Mouse (Mus musculus) urinary bladder, postnatal 14 days (tissue): ENCODE measurements around the gene Myo1e.

ENCODE experiments used
- DNase-seq: peaks from one replicate; pipeline ENCODE4 v3.0.0; 2021; ENCODE audit warnings: low spot score

Gene Myo1e

DNA sequence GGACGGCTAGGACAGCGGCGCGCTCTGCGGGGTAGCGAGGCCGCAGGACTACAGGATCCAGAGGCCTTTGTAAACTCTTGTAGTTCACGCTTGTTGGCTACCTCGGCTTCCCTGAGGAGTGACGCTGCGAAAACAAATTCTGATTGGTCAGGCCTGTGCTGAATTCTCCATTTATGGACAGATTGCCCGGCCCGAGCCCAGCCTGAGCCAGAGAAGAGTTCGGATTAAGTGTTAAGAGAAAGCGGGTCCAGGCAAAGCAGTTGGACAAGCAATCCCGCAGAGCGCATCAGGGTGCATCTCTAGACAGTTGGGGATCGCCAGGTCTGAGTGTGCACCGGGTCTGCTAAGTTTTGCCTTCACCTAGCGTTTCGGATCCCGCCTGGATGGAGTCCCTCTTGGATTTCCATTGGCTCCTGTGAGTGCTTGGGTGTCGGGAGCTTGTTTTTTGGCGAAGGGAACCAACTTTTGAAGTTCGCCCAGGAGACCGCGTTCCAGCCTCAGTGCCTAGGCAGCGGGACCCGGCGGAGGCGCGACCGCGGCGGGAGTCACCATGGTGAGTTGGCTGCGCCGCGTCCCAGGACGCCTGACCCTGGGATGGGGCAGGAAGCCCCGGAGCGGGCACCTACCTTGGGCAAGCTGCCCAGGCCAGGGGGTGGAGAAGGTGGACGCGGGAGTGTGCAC, at the start of gene Myo1e:
Gene Myo1e (plus strand): TSS at position 200 of the 681 bp plus-strand sequence.
- DNase-seq = peak; percentile 92

DNA sequence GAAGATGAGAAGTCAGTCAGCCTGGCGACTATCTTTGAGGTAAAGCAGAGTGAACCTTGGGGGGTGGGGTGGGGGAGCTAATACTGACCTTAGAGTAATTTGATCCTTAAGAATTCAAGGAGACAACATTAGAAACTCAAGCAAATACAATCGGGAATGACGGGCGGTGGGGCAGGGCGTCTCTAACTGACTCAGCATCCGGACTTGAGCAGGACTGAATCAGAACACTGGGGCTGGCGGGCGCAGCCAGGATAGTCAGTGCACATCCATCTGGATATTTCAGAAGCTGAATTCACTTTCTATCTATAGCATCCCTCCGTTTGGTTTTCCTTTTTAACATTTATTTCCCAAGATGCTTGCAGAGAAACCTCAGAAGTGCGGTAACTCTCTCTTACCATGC, 47.1 kb upstream of the Myo1e start:
- DNase-seq = no peak

DNA sequence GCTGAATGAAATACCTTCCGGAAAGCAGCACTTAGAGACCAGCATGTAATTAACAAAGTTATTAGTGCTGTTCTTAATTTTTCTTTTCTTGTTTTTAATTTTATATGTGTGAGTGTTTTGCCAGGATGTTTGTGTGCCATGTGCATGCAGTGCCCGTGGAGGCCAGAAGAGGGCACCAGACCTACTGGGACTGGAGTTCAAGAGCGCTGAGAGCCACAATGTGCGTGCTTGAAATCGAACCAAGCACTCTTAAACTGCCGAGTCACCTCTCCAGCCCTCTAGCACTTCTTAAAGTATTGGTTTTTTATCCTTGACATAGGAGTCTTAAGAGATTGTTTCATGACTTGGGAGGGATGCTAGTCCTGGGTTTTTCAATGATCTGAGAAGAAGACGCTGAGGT, 38.2 kb upstream of the Myo1e start:
- no peak for DNase-seq

DNA sequence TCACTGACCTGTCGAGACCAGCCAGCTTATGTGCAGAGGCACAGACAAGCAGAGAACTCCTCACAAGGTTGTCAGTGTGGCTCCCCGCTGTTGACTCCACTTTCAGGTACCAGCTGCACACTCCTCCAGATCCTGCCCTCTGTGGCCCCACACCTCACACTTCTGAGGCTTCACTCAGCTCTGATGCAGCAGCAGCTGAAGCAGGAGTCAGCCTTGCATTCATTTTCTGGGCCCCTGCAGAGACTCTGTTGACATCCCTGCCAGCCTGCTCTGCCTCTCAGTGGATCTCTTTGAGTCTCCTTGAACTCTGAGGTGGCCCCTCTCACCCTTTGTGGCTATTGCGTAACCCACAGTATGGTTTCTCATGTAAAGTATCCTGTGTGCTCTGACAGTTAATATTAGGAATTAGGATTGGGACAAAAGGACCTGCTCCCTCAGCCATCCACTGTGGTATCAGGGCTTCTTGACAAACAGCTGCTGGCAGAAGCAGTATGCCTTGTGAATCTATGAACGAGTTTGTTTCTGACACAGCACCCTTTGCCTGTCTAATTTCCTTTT, 32.8 kb upstream of the Myo1e start:
- no peak for DNase-seq

DNA sequence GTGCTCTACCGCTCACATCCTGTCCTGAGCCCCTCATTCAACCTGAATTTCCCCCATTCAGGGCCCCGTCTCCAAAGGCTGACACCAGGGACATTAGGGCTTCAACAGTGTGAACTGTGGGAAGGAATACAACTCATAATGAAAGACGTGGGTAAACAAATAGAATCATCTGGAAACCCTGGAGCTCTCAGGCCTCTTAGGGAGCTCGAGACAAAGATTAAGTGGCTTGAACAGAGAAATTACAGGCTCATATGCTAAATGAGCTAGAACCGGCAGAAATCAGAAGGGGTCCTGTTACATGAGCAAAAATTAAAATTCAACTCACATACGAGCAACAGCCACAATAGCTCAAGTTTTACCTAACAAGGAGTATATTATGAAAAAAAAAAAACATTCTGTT, 32.3 kb upstream of the Myo1e start:
- DNase-seq = no peak

DNA sequence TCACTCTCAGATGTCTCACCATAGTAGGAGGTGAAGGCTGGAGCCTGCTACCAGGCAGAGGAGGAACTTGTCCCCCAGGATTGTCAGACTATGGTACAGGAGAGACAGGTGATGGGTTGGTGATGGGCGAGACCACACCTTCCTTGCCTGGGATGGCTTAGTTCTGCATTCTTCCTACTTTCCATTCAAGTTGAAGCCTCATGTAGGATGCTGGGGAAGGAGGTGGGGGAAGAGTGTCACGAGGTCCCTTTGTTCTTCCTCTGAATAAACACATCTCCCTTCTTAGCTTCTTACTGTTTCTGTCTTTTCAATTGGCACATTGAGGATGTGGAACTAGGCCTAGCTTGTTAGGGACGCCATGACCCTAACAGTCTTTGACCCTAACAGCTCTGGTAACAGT, 30.9 kb upstream of the Myo1e start:
- no peak for DNase-seq

DNA sequence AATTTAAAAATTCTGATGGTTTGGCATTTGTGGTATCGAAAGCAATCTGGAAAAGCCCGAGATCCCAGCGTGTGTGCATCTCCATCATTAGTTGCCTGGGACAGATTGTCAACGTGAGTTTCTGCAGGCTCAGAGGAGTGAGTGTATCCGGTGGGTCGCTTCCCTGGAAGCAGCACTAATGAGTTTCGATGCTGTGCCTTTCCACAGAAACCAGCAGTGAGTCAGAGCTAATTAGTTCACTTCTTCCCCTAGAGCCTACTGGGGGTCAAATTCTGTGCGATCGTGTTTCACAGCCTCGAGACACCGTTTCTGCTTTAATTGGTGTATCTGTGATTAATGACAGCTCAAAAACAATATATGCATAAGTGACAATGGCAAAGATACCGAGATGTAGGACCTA, 25.4 kb upstream of the Myo1e start:
- no peak for DNase-seq

DNA sequence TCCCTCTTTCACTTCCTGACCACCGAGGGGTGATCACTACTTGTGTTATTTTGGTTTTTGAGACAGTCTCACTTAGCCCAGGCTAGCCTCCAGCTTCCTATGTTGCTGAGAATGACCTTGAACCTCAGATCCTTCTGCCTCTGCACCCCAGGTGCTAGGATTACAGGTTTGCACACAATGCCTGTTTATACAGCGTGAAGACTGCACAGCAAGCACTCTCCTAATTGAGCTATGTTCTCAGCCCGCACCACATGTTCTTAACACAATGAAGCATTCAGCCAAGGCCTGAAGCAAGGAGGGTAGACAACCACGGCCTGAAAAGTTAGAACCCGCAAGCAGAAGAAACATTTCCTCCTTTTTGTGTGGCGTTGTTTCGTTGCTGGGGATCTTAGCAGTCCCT, 24.5 kb upstream of the Myo1e start:
- no peak for DNase-seq

DNA sequence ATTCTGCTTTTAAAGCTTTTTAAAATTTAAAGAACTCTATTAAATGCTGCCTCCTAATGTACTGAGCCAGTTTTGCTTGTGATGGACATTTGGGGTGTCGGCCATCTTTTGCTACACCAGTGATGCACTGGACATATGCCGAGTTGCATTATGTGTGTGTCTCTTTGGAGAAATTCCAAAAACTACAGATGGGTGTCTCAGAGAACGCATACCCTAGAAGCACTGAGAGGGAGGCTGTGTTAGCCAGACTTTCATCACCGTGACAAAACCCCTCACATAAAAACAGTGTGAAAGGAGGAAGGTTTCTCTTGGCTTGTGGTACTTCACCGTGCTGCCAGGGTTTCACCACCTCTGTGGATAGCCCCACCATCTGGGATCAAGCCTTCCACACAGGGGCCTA, 14.8 kb upstream of the Myo1e start:
- DNase-seq = no peak

DNA sequence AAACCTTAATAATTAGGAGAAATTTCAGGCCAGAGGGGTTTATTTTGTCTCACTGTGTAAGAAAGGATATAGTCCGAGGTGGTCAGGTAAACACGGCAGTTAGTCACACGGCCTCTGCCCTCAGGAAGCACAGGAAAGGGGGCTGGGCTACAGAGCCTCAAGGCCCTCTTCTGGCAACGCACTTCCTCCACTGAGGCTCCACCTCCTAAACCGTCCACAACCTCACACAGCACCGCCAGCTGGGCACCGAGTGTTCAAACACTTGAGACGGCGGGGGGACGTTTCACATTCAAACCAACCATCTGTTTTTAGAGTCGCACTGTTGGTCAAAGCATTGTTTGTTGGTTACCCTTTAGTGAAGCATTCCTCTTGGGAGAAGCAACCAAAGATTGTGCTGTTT, 12.5 kb upstream of the Myo1e start:
- DNase-seq = no peak

DNA sequence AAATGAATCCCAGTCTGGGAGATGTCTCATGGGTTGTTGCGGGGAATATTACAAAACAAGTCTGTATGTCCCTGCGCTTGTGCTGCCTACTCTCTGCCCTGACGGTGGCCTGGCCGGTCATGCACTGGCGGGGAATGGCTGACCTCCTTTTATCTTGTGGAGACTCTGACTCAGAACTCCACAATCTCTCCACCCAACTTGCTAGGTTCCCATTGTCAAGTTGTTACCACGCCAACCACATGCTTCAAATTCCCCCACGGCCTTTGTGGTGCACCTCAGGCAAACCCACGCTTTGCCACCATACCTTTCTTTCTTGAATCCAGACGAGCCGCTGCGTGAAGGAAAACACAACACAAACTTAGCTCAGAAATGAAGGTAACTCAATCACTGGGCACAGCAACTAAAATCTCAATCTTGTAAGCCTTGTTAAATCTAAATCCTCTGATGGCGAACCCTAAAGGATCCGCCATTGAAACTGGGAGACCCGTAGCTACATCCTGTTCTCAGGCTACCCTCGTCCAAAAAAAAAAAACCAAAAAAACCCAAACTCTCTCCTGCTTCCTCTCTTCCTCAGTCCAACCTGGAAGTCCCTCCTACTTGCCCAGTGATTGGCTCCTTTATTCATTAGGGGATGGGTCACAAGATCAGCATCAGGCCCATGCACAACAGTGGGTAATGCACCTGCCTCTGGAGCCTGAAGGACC, 10.0 kb upstream of the Myo1e start:
- DNase-seq = no peak

DNA sequence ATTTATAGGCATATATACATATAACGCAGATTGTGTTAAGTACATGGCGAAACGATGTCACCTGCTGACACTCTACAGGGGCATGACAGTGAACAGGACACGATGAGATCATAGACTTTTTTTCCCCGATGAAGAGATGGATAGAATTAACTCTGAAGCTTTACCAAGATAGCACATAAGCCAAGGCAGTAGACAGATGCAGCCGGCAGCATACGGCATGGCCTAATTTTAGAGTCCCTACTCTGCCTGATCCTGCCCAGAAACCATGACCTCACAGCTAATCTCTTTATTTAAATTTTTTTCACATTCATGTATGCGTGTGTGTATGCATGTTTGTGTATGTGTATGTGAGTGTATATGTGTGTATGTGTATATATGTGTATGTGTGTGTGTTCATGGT, 9.2 kb upstream of the Myo1e start:
- no peak for DNase-seq

DNA sequence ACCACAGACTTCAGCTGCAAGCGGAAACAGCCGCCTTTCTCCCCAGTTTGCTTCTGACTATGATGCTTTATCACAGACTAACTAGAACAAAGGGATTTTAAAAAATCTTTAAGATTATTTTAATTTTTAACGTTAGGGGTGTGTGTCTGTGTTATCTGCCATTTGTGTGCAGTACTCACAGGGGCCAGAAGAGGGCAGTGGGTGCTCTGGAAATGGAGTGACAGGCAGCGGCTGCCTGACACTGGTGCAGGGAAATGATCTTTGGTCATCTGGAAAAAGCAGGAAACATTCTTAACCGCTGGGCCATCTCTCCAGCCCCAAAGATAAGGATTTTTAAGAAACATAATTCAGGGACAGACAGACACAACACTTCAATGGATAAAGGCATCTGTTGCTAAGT, 4.4 kb upstream of the Myo1e start:
- peak; percentile 60 for DNase-seq

DNA sequence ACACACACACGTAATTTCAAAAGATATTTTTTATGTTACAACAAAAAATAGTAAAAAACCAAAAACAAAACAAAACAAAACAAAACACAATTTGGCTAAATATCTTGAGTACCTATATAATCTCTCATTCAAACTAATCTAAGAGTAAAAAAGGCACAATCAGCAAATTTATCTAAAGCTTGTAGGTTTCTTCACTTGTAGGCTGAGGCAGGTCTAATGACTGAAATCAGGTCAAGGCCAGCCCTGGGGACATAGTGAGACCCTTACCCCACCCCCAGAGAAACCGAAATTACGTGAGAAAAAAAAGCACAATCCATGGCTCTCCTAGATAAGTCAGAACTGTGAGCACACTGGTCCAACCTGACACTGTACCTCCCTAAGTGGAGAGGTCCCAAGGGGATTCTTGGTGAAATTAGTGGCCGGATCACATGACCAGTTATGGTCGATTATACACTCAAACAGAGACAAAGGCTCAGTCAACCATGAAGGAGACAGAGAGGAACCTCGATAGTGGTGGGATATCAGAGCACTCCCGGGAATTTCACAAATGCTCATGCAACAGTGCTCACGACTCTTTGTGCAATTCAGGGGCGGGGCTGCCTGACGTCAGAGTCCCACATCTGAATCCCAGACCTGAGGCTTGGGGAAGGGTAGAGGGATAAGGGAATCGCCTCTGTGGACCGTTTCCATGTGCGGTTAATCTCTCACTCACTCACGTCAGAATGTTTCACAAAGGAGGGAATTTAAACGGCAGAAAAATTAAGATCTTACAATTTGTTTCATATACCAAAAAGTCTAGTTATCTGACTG, 3.7 kb upstream of the Myo1e start:
- DNase-seq = no peak

DNA sequence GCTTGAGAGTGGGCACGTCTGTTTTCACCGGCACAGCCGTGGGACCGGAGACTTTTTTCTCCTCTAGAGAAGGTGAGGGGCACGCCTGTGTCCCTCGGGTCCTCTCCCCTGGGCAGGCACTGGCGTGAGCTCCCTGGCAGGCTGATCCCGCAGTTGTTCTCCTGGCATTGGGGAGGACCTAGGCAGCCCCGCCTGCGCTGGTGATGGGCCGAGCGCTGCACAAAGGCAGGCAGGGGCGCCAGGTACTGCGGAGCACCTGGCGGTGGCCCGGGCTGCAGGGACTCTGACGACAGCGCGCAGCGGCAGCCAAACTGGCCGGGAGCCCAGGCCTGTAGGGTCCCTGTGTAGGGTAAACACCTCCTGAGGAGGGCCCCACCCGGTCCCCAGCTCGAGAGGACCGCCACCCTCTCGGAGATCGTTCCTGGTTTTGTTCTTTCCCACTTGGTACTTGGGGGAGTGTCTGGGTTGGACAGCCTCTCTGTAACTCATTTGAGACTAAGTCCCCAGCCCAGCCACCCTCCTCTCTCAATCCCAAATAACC, 901 bp downstream of the Myo1e start:
- peak; percentile 43 for DNase-seq

DNA sequence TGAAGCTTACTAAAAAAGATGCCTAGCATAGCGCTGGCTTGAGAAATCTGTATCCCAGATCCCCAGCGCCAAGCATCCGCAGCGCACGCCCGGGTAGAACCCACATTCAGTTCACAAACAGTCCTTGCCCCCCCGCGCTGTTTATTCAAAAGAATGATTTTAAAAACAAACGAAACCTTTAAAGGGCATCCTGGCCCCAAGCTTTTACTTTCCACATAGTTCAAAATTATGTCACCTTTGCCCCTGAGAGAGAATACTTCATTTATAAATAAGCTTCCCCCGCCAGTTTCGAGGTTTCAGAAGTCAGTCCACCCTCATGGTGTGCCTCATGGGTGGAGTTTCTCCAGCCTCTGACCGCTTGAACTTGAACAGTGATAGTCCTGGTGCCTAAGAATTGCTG, 1.6 kb downstream of the Myo1e start:
- DNase-seq = peak; percentile 18

DNA sequence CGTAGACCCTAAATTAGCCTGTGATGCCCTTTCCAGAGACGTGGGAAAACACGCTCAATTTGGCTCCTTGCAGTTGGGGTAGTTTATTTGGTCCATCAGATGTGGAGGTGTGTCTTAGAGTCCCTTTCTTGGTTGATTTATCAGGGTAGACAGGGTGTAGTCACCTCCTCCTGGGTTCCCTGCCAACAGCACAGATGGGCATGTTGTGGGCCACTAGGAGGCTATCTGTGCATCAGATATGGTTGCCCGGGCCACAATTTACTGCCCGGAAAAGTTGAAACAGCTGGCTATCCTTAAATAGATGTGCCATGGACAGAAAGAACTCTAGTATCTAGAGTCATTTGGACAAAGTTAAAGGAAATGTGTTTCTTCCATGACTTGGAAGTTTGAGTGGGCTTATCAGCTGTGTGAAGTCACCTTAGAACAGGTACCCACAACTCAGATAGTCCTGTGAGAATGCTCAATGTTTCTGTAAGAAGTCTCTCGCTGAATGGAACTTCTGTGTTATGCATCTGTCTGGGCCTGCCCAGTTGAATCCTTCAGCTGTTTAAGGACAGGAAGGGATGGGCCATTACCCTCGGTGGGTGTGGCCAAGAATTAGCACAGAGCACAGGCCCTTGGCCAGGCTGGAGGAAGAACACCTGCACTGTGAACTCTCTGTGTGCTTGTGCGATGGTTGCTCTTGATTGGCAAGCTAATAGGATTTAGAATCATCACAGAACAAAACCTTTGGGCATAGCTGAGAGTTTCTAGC, 2.3 kb downstream of the Myo1e start:
- DNase-seq = peak; percentile 68

DNA sequence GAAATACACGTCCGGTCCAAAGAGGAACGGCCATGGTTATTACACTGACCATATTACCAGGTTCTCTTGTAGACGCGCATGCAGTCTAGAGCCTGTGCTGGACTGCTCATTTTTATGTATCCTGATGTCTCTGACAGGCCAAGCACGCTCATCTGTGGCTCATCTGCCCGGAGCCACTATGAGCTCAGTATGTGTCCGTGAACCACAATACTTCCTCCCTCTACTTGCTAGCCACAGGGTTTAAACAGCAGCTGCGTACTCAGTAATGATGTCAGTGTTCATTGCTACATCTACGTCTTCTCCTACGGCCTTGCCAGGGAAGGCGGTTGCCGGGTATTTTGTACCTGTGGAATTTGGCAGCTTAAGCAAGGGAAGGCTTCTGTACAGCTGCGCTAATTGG, 4.5 kb downstream of the Myo1e start:
- no peak for DNase-seq

DNA sequence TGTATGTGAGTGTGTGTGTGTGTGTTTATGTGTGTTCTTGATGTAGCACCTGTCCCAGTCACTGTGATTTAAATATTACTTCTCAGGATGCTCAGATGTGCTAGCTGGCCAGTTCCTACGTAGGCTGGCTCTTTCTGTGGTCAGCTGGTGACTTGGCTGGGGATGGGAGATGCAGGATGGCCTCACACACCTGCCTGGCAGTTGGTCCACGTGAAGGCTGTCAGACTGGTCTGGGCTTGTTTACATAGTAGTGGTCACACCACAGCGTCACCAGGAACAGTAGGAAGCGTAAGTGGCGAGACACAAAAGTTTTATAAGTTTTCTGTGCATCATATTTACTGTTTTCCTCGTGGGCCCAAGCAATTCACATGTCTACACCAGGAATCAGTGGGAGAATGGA, 9.4 kb downstream of the Myo1e start:
- peak; percentile 32 for DNase-seq

DNA sequence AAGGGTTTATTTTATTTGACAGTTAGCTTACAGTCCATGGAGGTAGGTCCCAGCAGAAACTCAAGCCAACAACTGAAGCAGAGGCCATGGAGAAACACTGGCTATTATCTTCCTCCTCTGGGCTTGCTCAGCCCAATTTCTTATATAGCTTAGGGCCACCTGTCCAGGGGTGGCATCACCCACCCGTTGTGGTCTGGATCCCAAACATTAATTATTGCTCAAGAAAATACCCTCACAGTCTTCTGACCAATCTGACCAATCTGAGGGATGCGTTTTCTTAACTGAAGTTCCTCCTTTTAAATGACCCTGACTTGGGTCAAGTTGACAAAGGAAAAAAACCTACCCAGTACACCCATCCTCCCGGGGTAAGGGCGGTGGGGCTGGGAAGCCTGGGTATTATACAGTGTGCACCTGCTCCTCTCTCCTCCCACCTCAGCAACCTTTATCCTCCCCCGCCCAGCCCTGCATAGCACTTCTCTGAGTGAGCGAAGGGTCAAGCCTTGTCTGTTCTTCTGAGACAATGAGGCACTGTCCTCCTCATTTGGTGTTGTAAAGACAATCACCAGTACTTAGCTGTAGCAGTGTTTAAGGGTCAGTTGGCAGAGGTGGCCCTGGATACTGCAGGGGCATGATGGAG, 12.3 kb downstream of the Myo1e start:
- no peak for DNase-seq

DNA sequence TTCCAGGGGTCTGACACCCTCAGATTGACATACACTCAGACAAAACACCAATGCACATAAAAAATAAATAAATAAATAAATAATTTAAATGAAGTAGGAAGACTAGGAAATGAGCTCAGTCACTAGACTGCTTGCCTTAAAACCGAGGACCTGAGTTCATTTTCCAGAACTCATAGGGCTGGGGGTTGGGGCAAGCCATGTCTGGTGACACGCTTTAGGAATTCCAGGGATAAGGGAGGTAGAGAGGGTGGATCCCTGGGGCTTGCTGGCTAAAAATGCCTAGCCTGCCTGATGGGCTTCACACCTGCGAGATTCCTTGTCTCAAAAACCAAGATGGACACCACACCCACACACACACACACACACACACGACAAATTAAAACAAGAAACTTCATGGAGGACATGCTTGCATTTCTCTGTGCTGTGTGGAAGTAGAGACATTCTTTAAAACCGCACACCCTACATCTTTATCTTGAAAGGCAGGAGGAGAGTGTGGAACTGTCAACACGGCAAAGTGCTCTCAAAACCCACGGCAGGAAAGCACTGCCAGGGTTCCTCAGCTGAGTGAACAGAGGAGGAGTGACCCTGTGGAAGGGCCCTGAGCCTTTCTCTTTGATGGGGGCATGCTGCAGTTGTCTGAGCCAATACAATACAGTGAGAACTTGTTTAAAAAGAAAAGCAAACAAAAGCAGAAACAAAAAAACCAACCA, 13.5 kb downstream of the Myo1e start:
- DNase-seq = no peak
